Mouse (Mus musculus) myocyte (in vitro differentiated cells): ENCODE data around the gene Rgsl1. TPM values are rescaled to one million over a fixed set of nuclear protein-coding genes. Genes with fewer than 3 reads are reported as not detected.

Source experiments
- H3K27me3 ChIP-seq: one replicate; pipeline ENCODE4 v1.6.1; 2011; ENCODE audit not compliant: control insufficient read depth, insufficient read depth, insufficient read length
- H3K36me3 ChIP-seq: one replicate; pipeline ENCODE4 v1.6.1; 2011; ENCODE audit not compliant: control insufficient read depth, insufficient read depth
- H3K4me2 ChIP-seq: one replicate; pipeline ENCODE4 v1.6.1; 2011; ENCODE audit warnings: low read depth, control low read depth
- H3K4me3 ChIP-seq: one replicate; pipeline ENCODE4 v1.5.1; 2011; ENCODE audit warnings: mild to moderate bottlenecking, control low read depth, moderate library complexity
- H3K79me2 ChIP-seq: one replicate; pipeline ENCODE4 v1.6.1; 2011; ENCODE audit not compliant: control insufficient read depth, insufficient read depth
- H3ac ChIP-seq: one replicate; pipeline ENCODE4 v1.6.1; 2011; ENCODE audit not compliant: control insufficient read depth, insufficient read length
- CEBPB ChIP-seq: IDR thresholded peaks from 2 replicates; pipeline ENCODE4 v1.6.1; 2011; ENCODE audit warnings: mild to moderate bottlenecking, moderate library complexity; ENCODE audit not compliant: poor library complexity, insufficient read depth, severe bottlenecking
- E2F4 ChIP-seq: IDR thresholded peaks from one replicate; pipeline ENCODE4 v1.6.1; 2011; ENCODE audit warnings: mild to moderate bottlenecking, control low read depth, moderate library complexity; ENCODE audit not compliant: insufficient read depth
- MAX ChIP-seq: IDR thresholded peaks from one replicate; pipeline ENCODE4 v1.6.1; 2011; ENCODE audit warnings: low read depth, mild to moderate bottlenecking, control low read depth
- MYOD1 ChIP-seq, 3 experiments: IDR thresholded peaks; one replicate each; pipeline ENCODE4 v1.6.1; 2011; ENCODE audit warnings: control low read depth in 2 of 3, low read depth in 2 of 3, mild to moderate bottlenecking in 2 of 3, moderate library complexity in 1 of 3; ENCODE audit not compliant: insufficient read length in 2 of 3, control insufficient read depth in 1 of 3
- MYOG ChIP-seq, 3 experiments: IDR thresholded peaks; one replicate each; pipeline ENCODE4 v1.6.1; 2011; ENCODE audit warnings: control low read depth in 2 of 3, low read depth in 2 of 3, mild to moderate bottlenecking in 2 of 3; ENCODE audit not compliant: insufficient read length in 2 of 3, control insufficient read depth in 1 of 3, insufficient read depth in 1 of 3
- POLR2A ChIP-seq: IDR thresholded peaks from one replicate; pipeline ENCODE4 v1.6.1; 2011; ENCODE audit warnings: low read depth, mild to moderate bottlenecking, control low read depth, moderate library complexity; ENCODE audit not compliant: insufficient read length
- POLR2AphosphoS2 ChIP-seq: IDR thresholded peaks from one replicate; pipeline ENCODE4 v1.6.1; 2011; ENCODE audit warnings: low read depth, control low read depth; ENCODE audit not compliant: insufficient read length
- REST ChIP-seq: IDR thresholded peaks from one replicate; pipeline ENCODE4 v1.6.1; 2011; ENCODE audit warnings: mild to moderate bottlenecking, control low read depth, moderate library complexity; ENCODE audit not compliant: insufficient read depth, insufficient read length
- SRF ChIP-seq: IDR thresholded peaks from one replicate; pipeline ENCODE4 v1.6.1; 2011; ENCODE audit warnings: low read depth; ENCODE audit not compliant: control insufficient read depth, insufficient read length
- TCF12 ChIP-seq: IDR thresholded peaks from one replicate; pipeline ENCODE4 v1.6.1; 2011; ENCODE audit warnings: mild to moderate bottlenecking, control low read depth; ENCODE audit not compliant: poor library complexity, insufficient read depth, severe bottlenecking
- TCF3 ChIP-seq: IDR thresholded peaks from one replicate; pipeline ENCODE4 v1.6.1; 2011; ENCODE audit warnings: low read depth, control low read depth; ENCODE audit not compliant: insufficient read length
- USF1 ChIP-seq: IDR thresholded peaks from one replicate; pipeline ENCODE4 v1.6.1; 2011; ENCODE audit warnings: low read depth, mild to moderate bottlenecking, control low read depth, moderate library complexity
- polyA plus RNA-seq: library from polyadenylated mRNA; unstranded; fragments of >200 nt; fragmentation: generic; extraction: Trizol; gene quantifications from one replicate; pipeline ENCODE4 v1.2.1, GENCODE M21; 2012; ENCODE audit warnings: missing spikeins

Gene Rgsl1
- polyA plus RNA-seq, 1 experiment = not detected

DNA sequence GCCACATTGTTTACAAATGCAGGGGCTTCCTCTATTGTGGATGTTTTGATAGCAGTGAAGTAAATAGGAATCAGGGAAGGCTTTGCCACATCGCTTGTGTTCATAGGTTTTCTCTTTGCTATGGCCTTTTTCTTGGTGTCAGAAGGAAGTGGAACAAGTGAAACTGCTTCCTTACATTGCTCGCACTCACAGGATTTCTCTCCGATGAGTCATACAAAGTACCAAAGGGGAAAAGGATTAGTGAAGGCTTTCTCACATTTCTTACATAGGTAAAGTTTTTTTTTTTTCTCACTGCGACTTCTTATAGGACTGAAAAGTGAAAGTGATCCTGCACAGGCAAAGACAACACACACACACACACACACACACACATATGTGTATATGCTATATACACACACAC, 7.9 kb downstream of the Rgsl1 start:
- TF ChIP-seq TCF3 (no peak), USF1 (no peak), SRF (no peak), MAX (no peak), POLR2AphosphoS2 (no peak), TCF12 (no peak), POLR2A (no peak), E2F4 (no peak), REST (no peak), CEBPB (no peak), MYOG (IDR thresholded peaks at IDR 0.05; ENCODE audit: control insufficient read depth in 1 of 3, insufficient read depth in 1 of 3, insufficient read length in 2 of 3, low read depth in 2 of 3) (no peak), MYOD1 (IDR thresholded peaks at IDR 0.05; ENCODE audit: control insufficient read depth in 1 of 3, insufficient read length in 2 of 3, low read depth in 2 of 3) (no peak)
- H3K4me2 ChIP-seq = no peak overlapping the region
- H3K27me3 ChIP-seq = no peaks in the 10 kb centered on the region
- no peaks in the 10 kb centered on the region for H3K79me2 ChIP-seq
- no peaks in the 10 kb centered on the region for H3K36me3 ChIP-seq
- no peak overlapping the region for H3ac ChIP-seq
- no peak overlapping the region for H3K4me3 ChIP-seq

DNA sequence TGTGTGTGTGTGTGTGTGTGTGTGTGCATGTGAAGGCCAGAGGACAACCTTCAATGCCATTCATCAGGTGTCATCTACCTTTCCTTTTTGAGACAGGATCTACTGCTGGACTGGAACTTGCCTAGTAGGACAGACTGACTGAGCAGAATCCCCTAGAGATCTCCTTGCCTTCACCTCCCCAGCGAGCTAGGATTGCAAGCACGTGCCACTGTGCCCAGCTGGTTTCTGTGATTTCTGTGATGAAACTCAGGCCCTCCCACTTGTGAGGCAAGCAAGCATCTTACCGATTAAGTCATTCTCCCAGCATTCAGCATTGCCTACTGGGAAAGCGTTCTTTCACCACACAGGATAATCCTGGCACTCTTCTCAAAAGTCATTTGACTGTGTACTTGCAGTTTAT, 13.2 kb downstream of the Rgsl1 start:
- Histone ChIP-seq H3K4me3 (no peak overlapping the region), H3K36me3 (no peaks in the 10 kb centered on the region), H3K27me3 (no peaks in the 10 kb centered on the region), H3K4me2 (no peak overlapping the region), H3K79me2 (no peaks in the 10 kb centered on the region), H3ac (no peak overlapping the region)
- TF ChIP-seq POLR2AphosphoS2 (no peak), E2F4 (no peak), POLR2A (no peak), MYOG (IDR thresholded peaks at IDR 0.05; ENCODE audit: control insufficient read depth in 1 of 3, insufficient read depth in 1 of 3, insufficient read length in 2 of 3, low read depth in 2 of 3) (no peak), TCF12 (no peak), CEBPB (no peak), MYOD1 (IDR thresholded peaks at IDR 0.05; ENCODE audit: control insufficient read depth in 1 of 3, insufficient read length in 2 of 3, low read depth in 2 of 3) (no peak), USF1 (no peak), TCF3 (no peak), MAX (no peak), REST (no peak), SRF (no peak)

DNA sequence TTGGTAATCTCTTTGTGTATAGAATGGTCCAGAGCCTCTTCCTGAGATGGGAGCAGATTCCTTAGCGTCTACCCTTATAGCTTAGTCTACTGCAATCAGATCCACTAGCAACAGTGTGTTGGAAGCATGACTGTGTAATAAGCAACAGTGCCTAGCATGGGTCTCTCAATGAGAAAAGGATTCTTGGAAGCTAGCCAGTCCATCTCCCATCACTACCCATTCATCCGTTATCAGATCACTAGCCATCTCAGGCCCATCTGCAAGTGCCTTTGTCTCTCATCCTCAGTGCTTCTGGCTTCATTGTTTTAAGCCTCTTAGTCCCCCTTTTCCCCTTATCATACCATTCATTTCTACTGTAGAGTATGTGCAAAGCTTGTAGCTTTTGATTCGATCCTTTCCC, 23.7 kb downstream of the Rgsl1 start:
- TF ChIP-seq MYOG (IDR thresholded peaks at IDR 0.05; ENCODE audit: control insufficient read depth in 1 of 3, insufficient read depth in 1 of 3, insufficient read length in 2 of 3, low read depth in 2 of 3) = no peak
- TF ChIP-seq USF1 = no peak
- TF ChIP-seq MYOD1 (IDR thresholded peaks at IDR 0.05; ENCODE audit: control insufficient read depth in 1 of 3, insufficient read length in 2 of 3, low read depth in 2 of 3) = no peak
- TF ChIP-seq TCF12 = no peak
- TF ChIP-seq SRF = no peak
- no peak for TF ChIP-seq CEBPB
- no peak for TF ChIP-seq E2F4
- H3ac ChIP-seq = no peak overlapping the region
- H3K27me3 ChIP-seq = peaks cover 4% of the 10 kb centered on the region
- H3K36me3 ChIP-seq = no peaks in the 10 kb centered on the region
- no peak overlapping the region for H3K4me2 ChIP-seq
- H3K79me2 ChIP-seq = no peaks in the 10 kb centered on the region
- no peak overlapping the region for H3K4me3 ChIP-seq

- Histone ChIP-seq H3K27me3 (peaks cover 9% of the 10 kb centered on the region), H3ac (no peak overlapping the region)
- TF ChIP-seq TCF3 (no peak), TCF12 (no peak), REST (no peak), MYOG (IDR thresholded peaks at IDR 0.05; ENCODE audit: control insufficient read depth in 1 of 3, insufficient read depth in 1 of 3, insufficient read length in 2 of 3, low read depth in 2 of 3) (no peak), POLR2A (no peak), MAX (no peak), MYOD1 (IDR thresholded peaks at IDR 0.05; ENCODE audit: control insufficient read depth in 1 of 3, insufficient read length in 2 of 3, low read depth in 2 of 3) (no peak), CEBPB (no peak)
Observed at GRCm38 (mm10) chr1:153814278-153814677, 29.7 kb downstream of the Rgsl1 start.

GRCm38 (mm10) chr1:153807390-153807993, 36.5 kb downstream of the Rgsl1 start:
- H3K36me3 ChIP-seq = no peaks in the 10 kb centered on the region
- peaks cover 14% of the 10 kb centered on the region for H3K27me3 ChIP-seq
- H3K4me3 ChIP-seq = no peak overlapping the region
- H3ac ChIP-seq = no peak overlapping the region
- TF ChIP-seq TCF3 (no peak), CEBPB (no peak), E2F4 (no peak), MYOD1 (IDR thresholded peaks at IDR 0.05; ENCODE audit: control insufficient read depth in 1 of 3, insufficient read length in 2 of 3, low read depth in 2 of 3) (no peak)
- H3K4me2 ChIP-seq = no peak overlapping the region
- no peaks in the 10 kb centered on the region for H3K79me2 ChIP-seq

More at GRCm38 (mm10) chr1:153814278-153814677, 29.7 kb downstream of the Rgsl1 start:
- Histone ChIP-seq H3K79me2 (no peaks in the 10 kb centered on the region), H3K4me3 (no peak overlapping the region), H3K4me2 (no peak overlapping the region), H3K36me3 (no peaks in the 10 kb centered on the region)
